Mouse (Mus musculus) CD4-positive, CD25-positive, alpha-beta regulatory T cell, adult 4 months (primary cell): ENCODE measurements around the gene Pate1. TPM values are rescaled to one million over a fixed set of nuclear protein-coding genes. Genes with fewer than 3 reads are reported as not detected.

ENCODE experiments used
- ATAC-seq: one replicate; pipeline ENCODE4 v1.8.0; 2017
- polyA plus RNA-seq, 2 experiments: library from polyadenylated mRNA; unstranded; fragments of 100-300 nt; shearing (Covaris generic); gene quantifications; one replicate each; pipeline ENCODE4 v1.2.1; 2017

The Pate1 gene
- polyA plus RNA-seq = under 1 TPM in 1 of 2 experiments, not detected in 1; 0.32 TPM

DNA sequence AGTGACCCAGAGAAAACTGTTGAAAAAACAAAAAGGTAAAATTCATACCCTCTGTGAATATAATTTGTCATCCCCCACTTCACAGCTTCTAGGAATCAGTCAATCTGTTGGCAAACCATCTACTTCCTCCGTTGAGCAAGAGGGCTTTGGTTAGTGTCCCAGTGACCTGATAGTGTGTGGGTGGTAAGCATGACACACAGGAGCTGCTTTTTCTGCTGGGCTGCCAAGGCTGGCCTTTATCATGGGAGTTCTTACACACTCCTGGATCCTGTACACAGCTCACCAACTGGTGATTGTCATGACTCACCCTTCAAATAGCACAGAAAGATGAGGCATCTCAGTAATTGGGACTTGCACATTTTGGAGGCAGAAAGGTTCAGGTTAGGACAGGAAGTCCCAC is at the start of gene Pate1:
Gene Pate1, minus strand, starts transcription at position 378 of the 400 bp plus-strand sequence.
- no peak for ATAC-seq

DNA sequence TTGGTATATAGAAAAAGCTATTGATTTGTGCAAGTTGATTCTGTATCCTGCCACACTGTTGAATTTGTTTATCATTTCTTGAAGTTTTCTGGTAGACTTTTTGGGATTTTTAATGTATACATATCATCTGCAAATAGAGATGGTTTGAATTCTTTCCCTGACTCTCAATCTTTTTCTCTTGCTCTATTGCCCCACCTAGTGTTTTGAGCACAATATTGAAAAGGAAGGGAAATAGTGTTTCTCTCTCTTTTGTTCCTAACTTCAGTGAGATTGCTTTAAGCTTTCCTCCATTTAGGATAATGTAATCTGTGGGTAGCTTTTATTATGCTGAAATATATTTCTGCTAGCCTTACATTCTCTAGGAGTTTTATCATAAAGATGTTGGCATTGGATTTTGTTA is 20.1 kb upstream of the Pate1 start:
- no peak for ATAC-seq

DNA sequence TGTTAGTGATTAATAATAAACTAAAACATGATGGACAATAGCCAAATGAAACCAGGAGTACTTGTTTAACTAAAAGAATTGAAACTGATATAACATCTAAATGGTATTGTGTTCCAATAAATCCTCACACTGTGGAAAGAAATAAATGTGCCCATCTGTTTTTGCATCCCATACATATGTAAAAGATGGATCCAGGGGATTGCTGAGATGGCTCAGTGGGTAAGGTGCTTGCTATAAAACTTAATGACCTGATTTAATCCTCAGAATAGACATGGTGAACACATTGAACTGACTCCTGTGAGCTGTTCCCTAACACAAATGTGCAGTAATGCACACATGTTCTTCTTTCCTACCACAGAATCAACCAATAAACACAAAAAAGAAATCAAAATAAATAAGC is 4.7 kb upstream of the Pate1 start:
- no peak for ATAC-seq

DNA sequence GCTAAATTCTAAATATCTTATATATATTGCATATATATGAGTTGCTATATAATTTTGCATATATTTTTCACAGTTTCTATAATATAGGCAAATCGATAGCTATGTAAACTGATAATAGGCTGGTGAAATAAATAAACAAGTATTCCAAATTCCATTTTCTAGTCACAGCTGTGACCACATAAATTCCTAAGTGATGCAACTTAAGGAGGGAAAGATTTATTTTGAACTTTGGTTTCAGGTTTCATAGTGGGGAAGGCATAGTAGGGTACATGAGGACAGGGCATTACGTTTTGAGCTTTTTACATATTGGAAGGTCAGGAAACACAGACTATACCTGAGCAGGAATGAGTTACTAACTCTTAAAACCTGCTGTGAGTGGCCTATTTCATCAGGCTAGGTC is 13.6 kb downstream of the Pate1 start:
- no peak for ATAC-seq

DNA sequence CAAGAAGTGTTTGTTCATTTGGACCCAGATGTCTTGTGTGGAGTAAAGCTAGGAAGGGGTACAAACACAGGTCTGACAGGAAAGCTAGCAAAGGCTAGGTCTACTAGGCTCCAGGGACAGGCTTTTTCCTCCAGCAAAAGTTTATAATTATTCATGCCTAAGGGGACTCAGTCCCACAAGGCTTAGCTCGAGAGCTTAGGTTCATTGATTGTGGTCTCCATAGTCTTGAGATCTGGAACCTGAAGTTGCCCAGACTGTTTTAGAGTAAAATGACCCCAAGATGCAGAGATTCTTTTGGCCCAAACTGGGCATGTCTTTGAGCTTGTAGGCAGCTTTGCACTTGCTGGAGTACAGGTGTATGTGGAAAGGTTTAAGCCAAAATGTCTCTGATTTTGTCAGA is 39.1 kb downstream of the Pate1 start, which contains the start of gene Pate3:
Gene Pate3, minus strand, starts transcription at position 101 of the 400 bp plus-strand sequence.
- ATAC-seq = no peak

Other genes starting within 250 kb of the Pate1 start
- gene Gm1113, start 169.1 kb downstream of the Pate1 start, polyA plus RNA-seq = not detected
- under 1 TPM; 0.05 to 0.11 TPM for gene Ddx25, start 128.9 kb downstream of the Pate1 start, polyA plus RNA-seq
- gene Pus3, start 128.8 kb downstream of the Pate1 start, polyA plus RNA-seq = 10 to 100 TPM; 24.2 to 27.3 TPM
- gene Pate2, start 117.1 kb downstream of the Pate1 start, polyA plus RNA-seq = not detected
- gene Hyls1, start 117.0 kb downstream of the Pate1 start, polyA plus RNA-seq = 1 to 10 TPM; 4.4 to 7.4 TPM
- not detected for gene Pate4, start 75.4 kb downstream of the Pate1 start, polyA plus RNA-seq
- not detected for gene Pate3, start 39.2 kb downstream of the Pate1 start, polyA plus RNA-seq
- not detected for gene Gm17677, start 53.7 kb upstream of the Pate1 start, polyA plus RNA-seq
- gene Gm17727, start 90.7 kb upstream of the Pate1 start, polyA plus RNA-seq = not detected
- not detected for gene Gm27235, start 102.7 kb upstream of the Pate1 start, polyA plus RNA-seq
- not detected for gene D730048I06Rik, start 102.7 kb upstream of the Pate1 start, polyA plus RNA-seq
- not detected for gene 9230110F15Rik, start 156.8 kb upstream of the Pate1 start, polyA plus RNA-seq
- gene 9230113P08Rik, start 221.0 kb upstream of the Pate1 start, polyA plus RNA-seq = not detected